ENCODE assay signal across 13 mouse cellular contexts in genomic region chr17:8859489-8859888, GRCm38 (mm10).
DNase-seq lines count a peak whose midpoint lies in the region; ATAC-seq lines count a peak whose summit lies in the region.
"Had no signal": no experiment of that assay in that cellular context is flagged by ENCODE, and none has a peak within 500 bp of the region (broad histone marks: within the 10 kb centered on the region; RNA-seq: fewer than 3 reads in every experiment).

No protein-coding gene starts in this region.

- peaks cover 36% of the 10 kb centered on the region for H3K4me1 ChIP-seq in kidney, embryonic 15.5 days

- no peaks in the 10 kb centered on the region for H3K36me3 ChIP-seq in kidney, embryonic 15.5 days
- H3K36me3 ChIP-seq: forebrain, embryonic 12.5 days; intestine, embryonic 15.5 days; midbrain, embryonic 12.5 days had no signal

- peak; percentile 85 for DNase-seq in heart, adult 11 months
- DNase-seq in heart, postnatal 36 days, result no peak
- no peak for DNase-seq in kidney, adult 18-20 months
- DNase-seq in 3T3-L1 (ENCODE audit: low read depth, low spot score), result peak; percentile 8
- DNase-seq in kidney, postnatal 14 days, result peak; percentile 57
- DNase-seq in spleen, postnatal 36 days (ENCODE audit: low spot score in 2 of 2), result no peak
- DNase-seq in urinary bladder, postnatal 36 days (ENCODE audit: low spot score in 2 of 2), result no peak
- DNase-seq: gastrocnemius, postnatal 36 days had no signal

- H3K9ac ChIP-seq in kidney, embryonic 15.5 days, result no peak overlapping the region
- H3K9ac ChIP-seq: forebrain, embryonic 12.5 days; intestine, embryonic 15.5 days; liver, embryonic 14.5 days; midbrain, embryonic 12.5 days had no signal

- no peaks in the 10 kb centered on the region for H3K9me3 ChIP-seq in kidney, embryonic 15.5 days (replicated peaks)
- H3K9me3 ChIP-seq: forebrain, embryonic 12.5 days; intestine, embryonic 15.5 days; midbrain, embryonic 12.5 days had no signal

- H3K27ac ChIP-seq in kidney, embryonic 15.5 days, result peak overlapping the region; percentile 62
- H3K27ac ChIP-seq: forebrain, embryonic 12.5 days; intestine, embryonic 15.5 days; liver, embryonic 14.5 days; midbrain, embryonic 12.5 days had no signal

- WGBS in kidney, embryonic 15.5 days, result 36% methylated on average over 4 of the region's 4 CpGs

- H3K4me3 ChIP-seq in kidney, embryonic 15.5 days (replicated peaks), result no peak overlapping the region
- H3K4me3 ChIP-seq: forebrain, embryonic 12.5 days; intestine, embryonic 15.5 days; midbrain, embryonic 12.5 days had no signal

- no peak for ATAC-seq in kidney, embryonic 15.5 days (replicated peaks; ENCODE audit: low FRiP score)
- ATAC-seq: intestine, embryonic 15.5 days had no signal

- 0 out of 2 replicates have a peak overlapping the region, but pooled peaks have one; percentile 18 for H3K4me2 ChIP-seq in kidney, embryonic 15.5 days
- H3K4me2 ChIP-seq: forebrain, embryonic 12.5 days; intestine, embryonic 15.5 days; midbrain, embryonic 12.5 days had no signal

- H3K27me3 ChIP-seq in kidney, embryonic 15.5 days, result no peaks in the 10 kb centered on the region
- H3K27me3 ChIP-seq: forebrain, embryonic 12.5 days; intestine, embryonic 15.5 days; midbrain, embryonic 12.5 days had no signal

- intact Hi-C loops in heart, postnatal 36 days (cut with DNase I), result loop anchor here (5.0 kb wide), 1 partner anchor 47 kb away; no protein-coding TSS in a partner anchor

Comparison
In these comparisons a context has a peak if more than half of its experiments do, and no peak if none do; other contexts are left out.
1. DNase-seq: peak in heart, adult 11 months (single experiment), 3T3-L1 (single experiment) and kidney, postnatal 14 days (single experiment); none in heart, postnatal 36 days (0 of 2), kidney, adult 18-20 months (single experiment), spleen, postnatal 36 days (0 of 2) and urinary bladder, postnatal 36 days (0 of 2).